ENCODE assay signal across 20 mouse cellular contexts in the genomic region with DNA sequence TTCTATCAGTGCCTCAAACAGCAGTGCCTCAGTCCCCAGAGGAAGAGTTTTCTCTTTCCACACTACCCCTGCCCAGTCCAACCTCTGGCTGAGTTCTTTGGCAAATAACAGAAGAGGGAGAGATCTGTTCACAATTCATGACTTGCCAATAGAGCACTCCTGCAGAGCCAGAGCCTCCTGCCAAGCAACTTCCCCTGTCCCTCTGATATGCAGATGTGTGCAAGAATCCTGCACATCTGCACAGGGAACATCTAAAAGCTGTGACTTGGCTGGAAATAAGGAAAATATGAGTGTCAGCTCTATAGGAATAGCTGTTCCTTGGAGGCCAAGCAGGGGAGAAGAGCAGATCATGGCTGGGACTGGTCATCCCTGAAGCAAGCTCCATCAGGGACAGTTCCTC. TPM values are rescaled to one million over a fixed set of nuclear protein-coding genes. Genes with fewer than 3 reads are reported as not detected.
DNase-seq lines count a peak whose midpoint lies in the region; ATAC-seq and TF ChIP-seq lines count a peak whose summit lies in the region.
"Had no signal": no experiment of that assay in that cellular context is flagged by ENCODE, and none has a peak within 500 bp of the region (broad histone marks: within the 10 kb centered on the region; RNA-seq: fewer than 3 reads in every experiment).

No protein-coding gene starts in this region.

- no peak for TF ChIP-seq CTCF in gastrocnemius, adult 2 months (IDR thresholded peaks at IDR 0.05)

- H3K36me3 ChIP-seq in heart, embryonic 11.5 days (ENCODE audit: control insufficient read depth, insufficient read depth, low read length), result no peaks in the 10 kb centered on the region
- no peaks in the 10 kb centered on the region for H3K36me3 ChIP-seq in limb, embryonic 15.5 days
- H3K36me3 ChIP-seq: embryonic facial prominence, embryonic 12.5 days; hindbrain, embryonic 13.5 days had no signal

- intact Hi-C loops in gastrocnemius, postnatal 14 days (cut with DNase I; ENCODE audit: low total_unique reads), result no loop called here
- intact Hi-C loops in gastrocnemius, adult 2 months (cut with DNase I), result no loop called here

- H3K4me1 ChIP-seq in heart, embryonic 11.5 days (ENCODE audit: control insufficient read depth, insufficient read depth, low read length), result no peaks in the 10 kb centered on the region
- H3K4me1 ChIP-seq in limb, embryonic 15.5 days, result no peaks in the 10 kb centered on the region
- H3K4me1 ChIP-seq: embryonic facial prominence, embryonic 12.5 days; hindbrain, embryonic 13.5 days had no signal

- no peak overlapping the region for H3K9ac ChIP-seq in heart, embryonic 11.5 days (ENCODE audit: low read depth, low read length)
- H3K9ac ChIP-seq in limb, embryonic 15.5 days, result no peak overlapping the region
- H3K9ac ChIP-seq: embryonic facial prominence, embryonic 12.5 days; hindbrain, embryonic 13.5 days had no signal

- ATAC-seq in heart, embryonic 11.5 days (replicated peaks; ENCODE audit: insufficient number of reproducible peaks, low FRiP score, low TSS enrichment), result no peak
- ATAC-seq in limb, embryonic 15.5 days (ENCODE audit: insufficient number of reproducible peaks, low FRiP score, low TSS enrichment, low read depth), result peak; percentile 81; the same call in 1 of the 2 replicates
- ATAC-seq: forebrain, embryonic 14.5 days had no signal

- H3K27me3 ChIP-seq in heart, embryonic 11.5 days (ENCODE audit: control insufficient read depth, insufficient read depth, low read length), result no peaks in the 10 kb centered on the region
- H3K27me3 ChIP-seq in limb, embryonic 15.5 days, result no peaks in the 10 kb centered on the region
- H3K27me3 ChIP-seq: embryonic facial prominence, embryonic 12.5 days; hindbrain, embryonic 13.5 days had no signal

- no peak overlapping the region for H3K4me3 ChIP-seq in gastrocnemius, adult 2 months
- no peak overlapping the region for H3K4me3 ChIP-seq in heart, embryonic 11.5 days (ENCODE audit: low read depth, low read length)
- no peak overlapping the region for H3K4me3 ChIP-seq in limb, embryonic 15.5 days
- H3K4me3 ChIP-seq: embryonic facial prominence, embryonic 12.5 days; hindbrain, embryonic 13.5 days had no signal

- H3K9me3 ChIP-seq in heart, embryonic 11.5 days (replicated peaks; ENCODE audit: control insufficient read depth, low read length), result no peaks in the 10 kb centered on the region
- no peaks in the 10 kb centered on the region for H3K9me3 ChIP-seq in limb, embryonic 15.5 days
- H3K9me3 ChIP-seq: embryonic facial prominence, embryonic 12.5 days; hindbrain, embryonic 13.5 days had no signal

- H3K27ac ChIP-seq in gastrocnemius, adult 2 months, result no peak overlapping the region
- no peak overlapping the region for H3K27ac ChIP-seq in heart, embryonic 11.5 days (ENCODE audit: low read depth, low read length)
- H3K27ac ChIP-seq in limb, embryonic 15.5 days, result peak overlapping the region; percentile 73
- H3K27ac ChIP-seq: embryonic facial prominence, embryonic 12.5 days; hindbrain, embryonic 13.5 days had no signal

- no peak overlapping the region for H3K4me2 ChIP-seq in heart, embryonic 11.5 days
- H3K4me2 ChIP-seq in limb, embryonic 15.5 days, result no peak overlapping the region
- H3K4me2 ChIP-seq: embryonic facial prominence, embryonic 12.5 days; hindbrain, embryonic 13.5 days had no signal

- DNase-seq in gastrocnemius, postnatal 14 days, result peak; percentile 7
- DNase-seq in gastrocnemius, adult 2 months, result no peak
- peak; percentile 4 for DNase-seq in heart, postnatal 4 days
- peak; percentile 4 for DNase-seq in ZHBTc4 (ENCODE audit: low read depth, low spot score)
- DNase-seq in cerebellum, adult 18-20 months, result no peak
- DNase-seq: adrenal gland, adult 2 months; cerebellum, adult 11 months; cerebellum, postnatal 14 days; kidney, adult 11 months; kidney, postnatal 4 days; layer of hippocampus, adult 9-11 months; lung, postnatal 36 days; midbrain, embryonic 14.5 days; right cerebral cortex, postnatal 14 days had no signal

RNA-seq across cellular contexts. Expression of gene Bend5, which starts 24.1 kb away (rescaled TPM):
- total RNA-seq in gastrocnemius, postnatal 14 days (2021), result 1 to 10 TPM in 1 of 2 experiments, under 1 TPM in 1; 0.93 to 1.8 TPM
- total RNA-seq in gastrocnemius, adult 2 months (2021), result under 1 TPM; 0.15 to 0.33 TPM
- 10 to 100 TPM; 10.0 to 13.1 TPM for total RNA-seq in heart, postnatal 4 days (2021)
- 17.7 and 20.0 TPM in 2 replicates for polyA plus RNA-seq in heart, embryonic 11.5 days (2014; fragmentation: Nextera tagmentation; extraction: Ambion mirVana)
- polyA plus RNA-seq in limb, embryonic 15.5 days (2015; fragmentation: Nextera tagmentation; extraction: Ambion mirVana), result 44.9 and 46.6 TPM in 2 replicates
- total RNA-seq: megakaryocyte-erythroid progenitor cell, adult 5-6 weeks had no signal

Comparison
In these comparisons a context has a peak if more than half of its experiments do, and no peak if none do; other contexts are left out.
1. DNase-seq: peak in gastrocnemius, postnatal 14 days (single experiment), heart, postnatal 4 days (single experiment) and ZHBTc4 (single experiment); none in gastrocnemius, adult 2 months (single experiment) and cerebellum, adult 18-20 months (0 of 2).